Mouse (Mus musculus) lung, postnatal 0 days (tissue): ENCODE results near the gene Slc25a43.

Experiments
- CTCF ChIP-seq: IDR thresholded peaks from 2 replicates; pipeline ENCODE4 v1.5.1; 2016; ENCODE audit warnings: antibody characterized with exemption, mild to moderate bottlenecking
- EP300 ChIP-seq: IDR thresholded peaks from 2 replicates; pipeline ENCODE4 v1.6.1; 2016; ENCODE audit warnings: antibody characterized with exemption, mild to moderate bottlenecking, control low read depth

DNA sequence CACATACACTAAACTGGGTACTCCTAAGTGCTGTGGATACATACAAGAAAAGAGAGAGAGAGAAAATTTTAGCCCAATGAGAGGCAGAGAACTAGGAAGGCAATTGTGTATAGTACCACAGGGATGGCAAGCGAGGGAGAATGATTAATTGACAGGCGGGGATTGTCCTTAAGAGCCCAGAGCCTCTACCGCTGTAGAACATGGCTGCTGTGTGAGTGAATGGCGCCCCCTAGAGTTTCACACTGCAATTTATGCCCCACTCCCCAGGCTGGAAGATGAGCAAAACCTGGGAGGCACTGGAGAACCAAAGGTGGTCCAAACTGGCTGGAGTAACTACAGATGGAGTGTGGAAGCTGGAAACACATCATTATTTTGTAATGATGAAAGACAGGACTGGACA lies 76.7 kb downstream of the Slc25a43 start:
- TF ChIP-seq CTCF (peak; percentile 81), EP300 (no peak)
